Mouse (Mus musculus) cerebellum, postnatal 10 days (tissue): ENCODE measurements around the gene Pbx1.

ENCODE experiments used
- DNase-seq, 2 experiments: peaks; one replicate each; pipeline ENCODE4 v3.0.0; 2021; ENCODE audit warnings: mixed read lengths in 2 of 2

The Pbx1 gene

GRCm38 (mm10) chr1:168382823-168383157, 49.3 kb downstream of the Pbx1 start:
- no peak for DNase-seq

GRCm38 (mm10) chr1:168382106-168382822, 49.8 kb downstream of the Pbx1 start:
- DNase-seq, result no peak

- DNase-seq, result no peak
Measured at GRCm38 (mm10) chr1:168381451-168381850, 50.6 kb downstream of the Pbx1 start.

GRCm38 (mm10) chr1:168380241-168380770, 51.8 kb downstream of the Pbx1 start:
- DNase-seq, result peak; percentile 82 to 83

GRCm38 (mm10) chr1:168377650-168378049, 54.4 kb downstream of the Pbx1 start:
- DNase-seq, result no peak

- peak in 1 of 2 experiments; percentile 39 for DNase-seq
Measured at GRCm38 (mm10) chr1:168376330-168376729, 55.7 kb downstream of the Pbx1 start.

- peak; percentile 47 to 64 for DNase-seq
Measured at GRCm38 (mm10) chr1:168374953-168375600, 57.0 kb downstream of the Pbx1 start.

GRCm38 (mm10) chr1:168372089-168372488, 60.0 kb downstream of the Pbx1 start:
- DNase-seq, result no peak

- no peak for DNase-seq
Measured at GRCm38 (mm10) chr1:168370966-168371365, 61.1 kb downstream of the Pbx1 start.

- DNase-seq, result no peak
Measured at GRCm38 (mm10) chr1:168366261-168366660, 65.8 kb downstream of the Pbx1 start.

- DNase-seq, result no peak
Measured at GRCm38 (mm10) chr1:168364325-168364724, 67.7 kb downstream of the Pbx1 start.

- DNase-seq, result no peak
Measured at GRCm38 (mm10) chr1:168363053-168363452, 69.0 kb downstream of the Pbx1 start.

GRCm38 (mm10) chr1:168362464-168362863, 69.6 kb downstream of the Pbx1 start:
- no peak for DNase-seq

- peak; percentile 70 to 78 for DNase-seq
Measured at GRCm38 (mm10) chr1:168357680-168358611, 74.1 kb downstream of the Pbx1 start.

- DNase-seq, result peak; percentile 67
Measured at GRCm38 (mm10) chr1:168356970-168357441, 75.1 kb downstream of the Pbx1 start.

- DNase-seq, result no peak
Measured at GRCm38 (mm10) chr1:168355985-168356556, 76.0 kb downstream of the Pbx1 start.

GRCm38 (mm10) chr1:168354934-168355333, 77.1 kb downstream of the Pbx1 start:
- DNase-seq, result peak; percentile 33 to 45

- DNase-seq, result no peak
Measured at GRCm38 (mm10) chr1:168348036-168348784, 83.9 kb downstream of the Pbx1 start.

GRCm38 (mm10) chr1:168344918-168345317, 87.2 kb downstream of the Pbx1 start:
- no peak for DNase-seq

GRCm38 (mm10) chr1:168344262-168344661, 87.8 kb downstream of the Pbx1 start:
- no peak for DNase-seq

GRCm38 (mm10) chr1:168342269-168342668, 89.8 kb downstream of the Pbx1 start:
- DNase-seq, result no peak

- DNase-seq, result no peak
Measured at GRCm38 (mm10) chr1:168341863-168342262, 90.2 kb downstream of the Pbx1 start.
